Mouse (Mus musculus) forebrain, embryonic 13.5 days (tissue): ENCODE results near the gene 1520401A03Rik. TPM values are rescaled to one million over a fixed set of nuclear protein-coding genes. Genes with fewer than 3 reads are reported as not detected.

ENCODE experiments used
- ATAC-seq: fragments of 200-750 bp; cut with Nextera tagmentation; 2 replicates; pipeline ENCODE4 v1.8.0; 2017
- H3K27ac ChIP-seq: fragments of 300-500 bp; sonication (generic); 2 replicates; pipeline ENCODE4 v1.5.1; 2015; ENCODE audit warnings: inconsistent platforms, mild to moderate bottlenecking, moderate library complexity
- H3K27me3 ChIP-seq: fragments of 300-500 bp; sonication (generic); 2 replicates; pipeline ENCODE4 v1.6.1; 2015; ENCODE audit warnings: mild to moderate bottlenecking, inconsistent platforms
- H3K36me3 ChIP-seq: fragments of 300-500 bp; sonication (generic); 2 replicates; pipeline ENCODE4 v1.6.1; 2015; ENCODE audit warnings: mild to moderate bottlenecking, inconsistent platforms; ENCODE audit not compliant: poor library complexity, severe bottlenecking
- H3K4me1 ChIP-seq: fragments of 300-500 bp; sonication (generic); 2 replicates; pipeline ENCODE4 v1.6.1; 2015; ENCODE audit warnings: inconsistent platforms
- H3K4me2 ChIP-seq: fragments of 300-500 bp; sonication (generic); 2 replicates; pipeline ENCODE4 v1.6.1; 2015; ENCODE audit warnings: inconsistent platforms, mild to moderate bottlenecking, moderate library complexity
- H3K4me3 ChIP-seq: fragments of 300-500 bp; sonication (generic); 2 replicates; pipeline ENCODE4 v1.5.1; 2015; ENCODE audit warnings: mild to moderate bottlenecking, inconsistent platforms
- H3K9ac ChIP-seq: fragments of 300-500 bp; sonication (generic); 2 replicates; pipeline ENCODE4 v1.6.1; 2015; ENCODE audit warnings: mild to moderate bottlenecking, inconsistent platforms
- H3K9me3 ChIP-seq: fragments of 300-500 bp; sonication (generic); replicated peaks from 2 replicates; pipeline ENCODE4 v1.6.1; 2016; ENCODE audit warnings: inconsistent platforms
- WGBS: fragments of 180-500 bp; shearing (Covaris S2); methylation state at CpG from one replicate; pipeline ENCODE4 v1.1.7; 2015; 5-methylcytosine and 5-hydroxymethylcytosine counted together
- polyA plus RNA-seq: library from polyadenylated mRNA; unstranded; fragments of >200 nt; fragmentation: Nextera tagmentation; extraction: Ambion mirVana; gene quantifications from 2 replicates; pipeline ENCODE4 v1.2.1, GENCODE M21; 2015

The 1520401A03Rik gene
- polyA plus RNA-seq, 1 experiment from 2014 or later, result not detected

- H3K9me3 ChIP-seq, result no peaks in the 10 kb centered on the region
- H3K4me1 ChIP-seq, result peaks cover 54% of the 10 kb centered on the region
- peaks cover 12% of the 10 kb centered on the region for H3K36me3 ChIP-seq
- 50% methylated on average over 38 of the region's 38 CpGs for WGBS
- H3K4me3 ChIP-seq, result peak overlapping the region; percentile 29
- H3K4me2 ChIP-seq, result peak overlapping the region; percentile 54
- no peak for ATAC-seq
- peak overlapping the region; percentile 46; the same call in 1 of the 2 replicates for H3K9ac ChIP-seq
- H3K27ac ChIP-seq, result no peak overlapping the region
- peaks cover 68% of the 10 kb centered on the region for H3K27me3 ChIP-seq
Observed at GRCm38 (mm10) chr17:23741359-23742209, 19.0 kb upstream of the 1520401A03Rik start.

GRCm38 (mm10) chr17:23740598-23741021 is 18.0 kb upstream of the 1520401A03Rik start, which contains the start of gene Paqr4:
Gene Paqr4, minus strand, starts transcription at chr17:23740867.
- H3K27ac ChIP-seq, result no peak within 1 kb of the TSS; the same call in 1 of the 2 replicates
- H3K27me3 ChIP-seq, result peaks cover 59% of the 10 kb centered on the region
- H3K36me3 ChIP-seq, result peaks cover 21% of the 10 kb centered on the region
- peak within 1 kb of the TSS; percentile 97 for H3K4me2 ChIP-seq
- ATAC-seq, result peak; percentile 39; the same call in 1 of the 2 replicates
- 7% methylated on average over 13 of the region's 13 CpGs for WGBS
- H3K4me1 ChIP-seq, result peaks cover 46% of the 10 kb centered on the region
- peak within 1 kb of the TSS; percentile 58 for H3K4me3 ChIP-seq
- H3K9ac ChIP-seq, result peak within 1 kb of the TSS; percentile 77
- no peaks in the 10 kb centered on the region for H3K9me3 ChIP-seq

DNA sequence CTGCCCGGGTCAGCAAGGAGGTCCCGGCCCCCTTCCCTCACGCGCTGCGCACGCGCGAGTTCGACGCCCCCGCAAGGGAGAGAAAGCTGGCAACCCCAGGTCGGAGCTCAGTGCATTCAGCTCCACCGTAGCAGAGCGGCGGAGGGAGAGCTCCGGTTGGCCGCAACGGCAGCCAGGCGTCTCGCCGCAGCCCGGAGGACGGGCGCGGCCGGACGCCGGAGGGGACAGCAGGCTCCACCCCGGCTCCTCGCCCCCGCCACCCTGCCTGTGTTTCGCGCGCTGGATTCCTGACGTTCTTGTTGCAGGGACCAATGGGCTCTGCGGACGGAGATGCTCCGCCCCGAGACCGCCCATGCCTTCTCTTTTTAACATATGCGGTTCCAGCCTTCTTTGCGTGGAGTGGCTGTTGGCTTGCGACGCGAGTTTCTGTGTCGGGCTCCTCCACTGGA is 17.6 kb upstream of the 1520401A03Rik start:
- no peaks in the 10 kb centered on the region for H3K9me3 ChIP-seq
- peak overlapping the region; percentile 58 for H3K4me3 ChIP-seq
- H3K9ac ChIP-seq, result peak overlapping the region; percentile 77
- peak; percentile 91 for ATAC-seq
- peak overlapping the region; percentile 97 for H3K4me2 ChIP-seq
- peaks cover 26% of the 10 kb centered on the region for H3K36me3 ChIP-seq
- H3K27ac ChIP-seq, result no peak overlapping the region; the same call in 1 of the 2 replicates
- WGBS, result under 1% methylated on average over 40 of the region's 46 CpGs
- H3K27me3 ChIP-seq, result peaks cover 54% of the 10 kb centered on the region
- H3K4me1 ChIP-seq, result peaks cover 42% of the 10 kb centered on the region

- Histone ChIP-seq H3K4me2 (peak overlapping the region; percentile 97), H3K27me3 (peaks cover 47% of the 10 kb centered on the region), H3K36me3 (peaks cover 33% of the 10 kb centered on the region), H3K4me3 (peak overlapping the region; percentile 58), H3K9ac (peak overlapping the region; percentile 77), H3K9me3 (no peaks in the 10 kb centered on the region), H3K4me1 (peaks cover 36% of the 10 kb centered on the region), H3K27ac (no peak overlapping the region; the same call in 1 of the 2 replicates)
- peak; percentile 26 for ATAC-seq
- 1% methylated on average over 48 of the region's 48 CpGs for WGBS
Observed at GRCm38 (mm10) chr17:23739202-23740135, 16.9 kb upstream of the 1520401A03Rik start.

GRCm38 (mm10) chr17:23738836-23739201 is 16.2 kb upstream of the 1520401A03Rik start:
- H3K27me3 ChIP-seq, result peaks cover 41% of the 10 kb centered on the region
- peak overlapping the region; percentile 97 for H3K4me2 ChIP-seq
- H3K27ac ChIP-seq, result no peak overlapping the region
- H3K36me3 ChIP-seq, result peaks cover 33% of the 10 kb centered on the region
- peak overlapping the region; percentile 77 for H3K9ac ChIP-seq
- H3K4me1 ChIP-seq, result peaks cover 36% of the 10 kb centered on the region
- ATAC-seq, result no peak
- H3K9me3 ChIP-seq, result no peaks in the 10 kb centered on the region
- peak overlapping the region; percentile 58 for H3K4me3 ChIP-seq
- WGBS, result 26% methylated on average over 2 of the region's 2 CpGs

DNA sequence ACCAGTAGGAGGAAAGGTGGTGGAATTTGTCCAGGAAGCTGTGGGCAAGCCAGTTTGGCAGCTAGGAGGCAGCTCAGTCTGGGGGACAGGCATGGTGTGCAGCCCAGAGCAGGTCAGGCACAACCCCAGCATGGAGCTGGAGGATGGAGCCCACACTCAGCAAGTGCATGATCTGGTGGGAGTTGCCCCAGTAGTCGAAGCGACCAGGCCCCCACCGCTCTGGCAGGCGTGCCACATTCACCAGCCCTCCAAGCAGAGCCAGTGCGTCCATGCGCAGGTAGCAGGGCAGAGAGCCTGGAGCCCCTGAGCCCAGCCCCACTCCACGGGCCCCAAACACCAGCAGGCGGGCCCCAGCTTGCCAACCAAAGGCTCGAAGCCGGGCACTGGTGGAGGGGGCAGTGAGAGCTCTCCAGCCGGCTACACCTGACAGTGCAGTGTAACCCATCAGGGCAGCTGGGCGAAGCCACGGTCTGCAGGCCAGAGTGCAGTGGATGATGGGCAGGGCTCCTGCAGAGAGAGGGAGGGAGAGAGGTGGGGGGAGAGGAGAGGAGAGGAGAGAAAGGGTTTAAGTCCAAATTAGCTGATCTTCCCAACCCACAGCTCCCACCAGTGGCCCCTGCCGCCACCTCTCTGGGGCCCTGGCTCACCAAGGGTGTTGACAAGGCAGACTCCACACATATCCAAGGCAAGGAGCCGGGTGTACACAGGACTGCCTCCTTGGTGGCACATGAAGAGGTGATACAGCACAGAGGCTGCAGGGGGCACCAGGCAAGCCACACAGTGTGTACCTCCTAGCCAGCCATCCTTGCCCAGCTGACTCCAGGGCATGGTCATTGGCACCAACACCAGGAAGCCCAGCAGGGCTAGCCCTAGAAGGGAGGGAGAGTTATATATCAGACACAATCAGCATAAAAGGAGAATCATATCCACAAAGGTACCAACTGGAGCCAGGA is 15.2 kb upstream of the 1520401A03Rik start:
- Histone ChIP-seq H3K36me3 (peaks cover 33% of the 10 kb centered on the region), H3K4me2 (peak overlapping the region; percentile 97; the same call in 1 of the 2 replicates), H3K27ac (no peak overlapping the region), H3K4me1 (peaks cover 36% of the 10 kb centered on the region), H3K9ac (peak overlapping the region; percentile 30; the same call in 1 of the 2 replicates), H3K4me3 (no peak overlapping the region), H3K27me3 (peaks cover 30% of the 10 kb centered on the region), H3K9me3 (no peaks in the 10 kb centered on the region)
- ATAC-seq, result no peak
- WGBS, result 54% methylated on average over 15 of the region's 15 CpGs

DNA sequence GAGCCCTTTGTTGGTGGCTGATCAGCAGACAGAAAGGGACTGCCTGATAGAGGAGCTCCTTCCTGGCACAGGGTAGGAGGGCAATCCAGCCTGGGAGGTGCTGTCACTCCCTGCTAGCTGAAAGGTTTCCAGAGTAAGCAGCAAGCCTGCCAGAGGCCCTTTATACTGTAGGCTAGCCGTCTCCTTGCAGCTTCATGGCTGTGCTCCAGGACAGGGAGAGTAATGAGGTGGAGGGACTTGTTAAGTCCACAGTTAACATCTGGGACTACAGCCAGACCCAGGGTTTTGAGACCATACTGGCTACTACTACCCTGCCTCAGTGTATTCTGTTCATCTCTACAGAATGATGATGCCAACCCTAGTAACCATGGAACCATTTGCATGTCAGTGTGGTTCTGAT is 11.8 kb upstream of the 1520401A03Rik start:
- peaks cover 5% of the 10 kb centered on the region; the same call in 1 of the 2 replicates for H3K27me3 ChIP-seq
- H3K9me3 ChIP-seq, result no peaks in the 10 kb centered on the region
- H3K4me2 ChIP-seq, result no peak overlapping the region
- H3K9ac ChIP-seq, result no peak overlapping the region
- H3K4me3 ChIP-seq, result no peak overlapping the region
- peaks cover 18% of the 10 kb centered on the region for H3K4me1 ChIP-seq
- H3K36me3 ChIP-seq, result peaks cover 33% of the 10 kb centered on the region
- H3K27ac ChIP-seq, result peak overlapping the region; percentile 44; the same call in 1 of the 2 replicates
- ATAC-seq, result no peak
- WGBS, result 59% methylated on average over 1 of the region's 1 CpGs

DNA sequence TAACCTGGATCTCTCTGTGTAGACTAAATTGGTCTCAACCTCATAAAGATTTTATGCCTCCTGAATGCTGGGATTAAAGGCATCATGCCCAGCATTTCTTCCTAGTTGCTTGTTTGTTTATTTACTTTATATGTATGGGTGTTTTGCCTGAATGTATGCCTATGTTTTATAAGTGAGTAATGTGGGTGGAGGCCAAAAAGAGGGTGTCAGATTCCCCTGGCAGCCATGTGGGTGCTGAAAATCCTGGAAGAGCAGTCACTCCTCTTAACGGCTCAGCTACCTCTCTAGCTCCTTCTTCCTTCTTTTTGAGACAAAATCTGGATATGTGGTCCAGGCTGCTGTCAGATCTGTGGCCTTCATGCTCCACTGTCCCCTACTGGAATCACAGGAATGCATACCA is 7.9 kb upstream of the 1520401A03Rik start:
- WGBS, result 83% methylated on average over 1 of the region's 1 CpGs
- Histone ChIP-seq H3K27ac (no peak overlapping the region), H3K27me3 (no peaks in the 10 kb centered on the region), H3K4me2 (no peak overlapping the region), H3K9ac (no peak overlapping the region), H3K9me3 (no peaks in the 10 kb centered on the region), H3K4me1 (peaks cover 14% of the 10 kb centered on the region), H3K4me3 (no peak overlapping the region), H3K36me3 (peaks cover 10% of the 10 kb centered on the region)
- ATAC-seq, result no peak

GRCm38 (mm10) chr17:23726758-23727142 is 4.2 kb upstream of the 1520401A03Rik start:
- no peaks in the 10 kb centered on the region for H3K36me3 ChIP-seq
- WGBS, result 1% methylated on average over 20 of the region's 20 CpGs
- peak overlapping the region; percentile 89 for H3K4me3 ChIP-seq
- no peaks in the 10 kb centered on the region for H3K9me3 ChIP-seq
- H3K27ac ChIP-seq, result 0 out of 2 replicates have a peak overlapping the region, but pooled peaks have one; percentile 19
- ATAC-seq, result peak; percentile 81
- H3K9ac ChIP-seq, result peak overlapping the region; percentile 81
- peak overlapping the region; percentile 90 for H3K4me2 ChIP-seq
- peaks cover 15% of the 10 kb centered on the region for H3K4me1 ChIP-seq
- no peaks in the 10 kb centered on the region for H3K27me3 ChIP-seq

- peak within 1 kb of the TSS; percentile 81 for H3K9ac ChIP-seq
- H3K27ac ChIP-seq, result peak within 1 kb of the TSS; percentile 54
- peak within 1 kb of the TSS; percentile 89 for H3K4me3 ChIP-seq
- no peaks in the 10 kb centered on the region for H3K36me3 ChIP-seq
- under 1% methylated on average over 68 of the region's 73 CpGs for WGBS
- no peaks in the 10 kb centered on the region for H3K9me3 ChIP-seq
- peak; percentile 95 for ATAC-seq
- no peaks in the 10 kb centered on the region for H3K27me3 ChIP-seq
- H3K4me1 ChIP-seq, result peaks cover 15% of the 10 kb centered on the region
- H3K4me2 ChIP-seq, result peak within 1 kb of the TSS; percentile 90
Observed at GRCm38 (mm10) chr17:23725999-23726757, 3.6 kb upstream of the 1520401A03Rik start, which contains the start of gene Pkmyt1. Gene Pkmyt1, plus strand, starts transcription at chr17:23726336.
